Mouse (Mus musculus) kidney, embryonic 16.5 days (tissue): Measurements from ENCODE around the gene Ankrd11. TPM values are rescaled to one million over a fixed set of nuclear protein-coding genes. Genes with fewer than 3 reads are reported as not detected.

Experiments used
- ATAC-seq: fragments of 200-750 bp; cut with Nextera tagmentation; 2 replicates; pipeline ENCODE4 v1.8.0; 2017; ENCODE audit warnings: moderate TSS enrichment; ENCODE audit not compliant: low FRiP score, low TSS enrichment
- H3K27ac ChIP-seq: fragments of 300-500 bp; sonication (generic); 2 replicates; pipeline ENCODE4 v1.5.1; 2014; ENCODE audit warnings: low read length
- H3K27me3 ChIP-seq: fragments of 300-500 bp; sonication (generic); 2 replicates; pipeline ENCODE4 v1.6.1; 2014; ENCODE audit warnings: low read length, control low read depth, mixed read lengths; ENCODE audit not compliant: insufficient read depth
- H3K36me3 ChIP-seq: fragments of 300-500 bp; sonication (generic); 2 replicates; pipeline ENCODE4 v1.6.1; 2014; ENCODE audit warnings: low read length, control low read depth, mixed read lengths; ENCODE audit not compliant: insufficient read depth
- H3K4me1 ChIP-seq: fragments of 300-500 bp; sonication (generic); 2 replicates; pipeline ENCODE4 v1.6.1; 2014; ENCODE audit warnings: low read length, control low read depth, mixed read lengths; ENCODE audit not compliant: insufficient read depth
- H3K4me2 ChIP-seq: fragments of 300-500 bp; sonication (generic); replicated peaks from 2 replicates; pipeline ENCODE4 v1.6.1; 2014; ENCODE audit warnings: low read depth, low read length
- H3K4me3 ChIP-seq: fragments of 300-500 bp; sonication (generic); 2 replicates; pipeline ENCODE4 v1.5.1; 2014; ENCODE audit warnings: mild to moderate bottlenecking, low read length
- H3K9ac ChIP-seq: fragments of 300-500 bp; sonication (generic); replicated peaks from 2 replicates; pipeline ENCODE4 v1.6.1; 2014; ENCODE audit warnings: low read length
- H3K9me3 ChIP-seq: fragments of 300-500 bp; sonication (generic); 2 replicates; pipeline ENCODE4 v1.6.1; 2016; ENCODE audit warnings: low read length, control low read depth
- WGBS: fragments of 180-500 bp; shearing (Covaris S2); extraction: QIAGEN DNeasy Blood & Tissue Kit; methylation state at CpG from one replicate; pipeline ENCODE4 v1.1.7; 2014; 5-methylcytosine and 5-hydroxymethylcytosine counted together
- polyA plus RNA-seq: library from polyadenylated mRNA; unstranded; fragments of >200 nt; fragmentation: Nextera tagmentation; extraction: Ambion mirVana; gene quantifications from 2 replicates; pipeline ENCODE4 v1.2.1, GENCODE M21; 2015

Gene Ankrd11
- polyA plus RNA-seq, 1 experiment from 2014 or later = 25.6 TPM

DNA sequence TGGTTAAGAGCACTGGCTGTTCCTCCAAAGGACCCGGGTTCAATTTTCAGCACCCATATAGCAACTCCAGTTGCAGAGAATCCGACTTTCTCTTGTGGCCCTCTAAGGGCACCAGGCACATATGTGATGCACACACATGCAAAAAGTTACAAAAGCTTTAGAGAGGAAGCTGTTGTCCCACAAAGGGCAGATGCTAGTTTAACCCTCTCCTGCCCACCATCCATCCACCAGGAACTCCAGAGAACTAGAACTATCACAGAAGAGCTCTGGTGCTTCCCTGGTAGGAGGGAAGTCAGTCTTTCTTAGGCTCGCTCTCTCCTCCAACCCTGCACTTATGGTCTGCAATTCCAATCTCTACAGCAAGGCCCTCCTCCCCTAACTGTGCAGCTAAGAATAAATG, 49.0 kb downstream of the Ankrd11 start:
- no peaks in the 10 kb centered on the region for H3K36me3 ChIP-seq
- 80% methylated on average over 3 of the region's 3 CpGs for WGBS
- no peaks in the 10 kb centered on the region for H3K27me3 ChIP-seq
- H3K9ac ChIP-seq = no peak overlapping the region
- ATAC-seq = no peak
- no peak overlapping the region for H3K4me3 ChIP-seq
- H3K4me1 ChIP-seq = peaks cover 30% of the 10 kb centered on the region
- no peaks in the 10 kb centered on the region for H3K9me3 ChIP-seq
- H3K4me2 ChIP-seq = no peak overlapping the region
- H3K27ac ChIP-seq = no peak overlapping the region

DNA sequence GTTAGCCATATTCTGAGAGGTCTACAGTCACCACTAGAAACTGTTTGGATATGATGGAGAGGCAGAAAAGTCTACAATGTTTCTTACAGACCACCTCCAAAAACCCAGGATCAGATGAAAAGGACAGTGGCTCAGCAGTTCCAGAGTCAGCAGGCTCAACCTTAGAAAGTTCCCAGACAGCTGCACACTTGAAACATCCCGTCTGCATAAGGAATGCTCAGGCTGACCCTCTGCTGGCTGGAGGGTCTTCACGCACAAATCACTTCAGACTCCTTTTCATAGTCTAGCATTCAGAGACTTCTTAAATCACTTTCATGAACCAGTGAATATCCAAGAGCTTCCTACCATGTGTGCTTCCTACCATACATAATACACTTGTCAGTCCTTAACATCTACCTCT, 49.8 kb downstream of the Ankrd11 start:
- no peaks in the 10 kb centered on the region for H3K9me3 ChIP-seq
- peaks cover 37% of the 10 kb centered on the region for H3K4me1 ChIP-seq
- 26% methylated on average over 2 of the region's 2 CpGs for WGBS
- H3K4me3 ChIP-seq = no peak overlapping the region
- no peak overlapping the region for H3K4me2 ChIP-seq
- no peaks in the 10 kb centered on the region for H3K27me3 ChIP-seq
- no peak overlapping the region for H3K27ac ChIP-seq
- no peak overlapping the region for H3K9ac ChIP-seq
- no peaks in the 10 kb centered on the region for H3K36me3 ChIP-seq
- ATAC-seq = no peak

GRCm38 (mm10) chr8:122991368-122991767, 50.7 kb downstream of the Ankrd11 start:
- peaks cover 45% of the 10 kb centered on the region for H3K4me1 ChIP-seq
- WGBS = 60% methylated on average over 5 of the region's 5 CpGs

GRCm38 (mm10) chr8:122989976-122990375, 52.1 kb downstream of the Ankrd11 start:
- H3K4me1 ChIP-seq = peaks cover 48% of the 10 kb centered on the region
- no peak for ATAC-seq
- no peaks in the 10 kb centered on the region for H3K9me3 ChIP-seq
- WGBS = 81% methylated on average over 2 of the region's 2 CpGs
- no peak overlapping the region for H3K9ac ChIP-seq
- no peak overlapping the region for H3K4me2 ChIP-seq
- no peak overlapping the region for H3K4me3 ChIP-seq
- no peaks in the 10 kb centered on the region for H3K36me3 ChIP-seq
- no peaks in the 10 kb centered on the region for H3K27me3 ChIP-seq
- no peak overlapping the region for H3K27ac ChIP-seq

More at GRCm38 (mm10) chr8:122991368-122991767, 50.7 kb downstream of the Ankrd11 start:
- H3K36me3 ChIP-seq = no peaks in the 10 kb centered on the region
- ATAC-seq = peak; percentile 35; the same call in 1 of the 2 replicates
- no peak overlapping the region for H3K4me3 ChIP-seq
- no peak overlapping the region for H3K4me2 ChIP-seq
- H3K27ac ChIP-seq = no peak overlapping the region
- H3K9ac ChIP-seq = no peak overlapping the region
- H3K27me3 ChIP-seq = no peaks in the 10 kb centered on the region
- H3K9me3 ChIP-seq = no peaks in the 10 kb centered on the region

DNA sequence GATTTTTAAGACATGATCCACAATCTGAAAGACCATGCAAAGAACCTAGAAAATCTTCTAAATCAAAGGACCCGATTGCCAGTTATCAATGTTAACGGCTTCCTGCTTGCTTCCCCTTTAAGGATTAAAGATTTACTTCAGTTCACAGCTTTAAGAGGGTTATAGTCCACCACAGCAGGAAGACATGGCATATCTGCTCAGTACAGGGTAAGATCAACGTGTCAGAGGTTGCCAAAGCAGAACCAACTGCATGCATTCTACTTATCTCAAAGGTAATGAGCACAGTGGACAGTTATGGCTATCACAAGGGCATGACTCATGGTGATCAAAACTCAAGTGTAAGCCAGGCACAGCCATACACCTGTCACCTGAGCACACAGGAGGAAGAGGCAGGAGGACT, 53.1 kb downstream of the Ankrd11 start:
- H3K9ac ChIP-seq = no peak overlapping the region
- no peaks in the 10 kb centered on the region for H3K27me3 ChIP-seq
- peak; percentile 24; the same call in 1 of the 2 replicates for ATAC-seq
- peaks cover 48% of the 10 kb centered on the region for H3K4me1 ChIP-seq
- no peak overlapping the region for H3K4me2 ChIP-seq
- H3K27ac ChIP-seq = no peak overlapping the region
- 74% methylated on average over 3 of the region's 3 CpGs for WGBS
- H3K9me3 ChIP-seq = no peaks in the 10 kb centered on the region
- H3K4me3 ChIP-seq = no peak overlapping the region
- H3K36me3 ChIP-seq = no peaks in the 10 kb centered on the region

DNA sequence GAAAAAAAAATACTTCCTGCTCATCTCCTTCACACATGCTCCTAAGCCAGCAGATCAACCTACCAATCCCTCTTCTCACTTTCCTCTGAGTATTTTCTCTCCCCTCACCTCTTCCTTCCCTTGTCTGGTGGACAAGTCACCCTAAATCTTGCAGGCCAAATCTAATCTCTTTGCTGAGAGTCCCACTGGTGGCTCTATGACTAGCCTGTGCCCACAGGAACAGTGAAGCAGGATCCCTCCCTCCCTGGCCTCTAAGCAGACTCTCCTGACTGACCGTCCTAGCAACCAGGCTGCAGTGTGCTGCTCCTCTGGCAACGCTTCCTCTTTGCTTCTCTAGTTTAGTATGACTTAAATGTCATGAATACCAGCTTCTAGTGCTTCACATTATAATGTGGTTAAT, 54.8 kb downstream of the Ankrd11 start:
- Histone ChIP-seq H3K4me2 (no peak overlapping the region), H3K27me3 (no peaks in the 10 kb centered on the region), H3K4me1 (peaks cover 42% of the 10 kb centered on the region), H3K9ac (no peak overlapping the region), H3K36me3 (no peaks in the 10 kb centered on the region), H3K4me3 (no peak overlapping the region), H3K9me3 (no peaks in the 10 kb centered on the region), H3K27ac (no peak overlapping the region)
- 42% methylated on average over 2 of the region's 2 CpGs for whole genome bisulfite sequencing
- no peak for ATAC-seq

- H3K27ac ChIP-seq = no peak overlapping the region
- WGBS = 69% methylated on average over 8 of the region's 8 CpGs
- H3K27me3 ChIP-seq = no peaks in the 10 kb centered on the region
- no peak overlapping the region for H3K4me3 ChIP-seq
- H3K9ac ChIP-seq = no peak overlapping the region
- no peaks in the 10 kb centered on the region for H3K9me3 ChIP-seq
- no peak for ATAC-seq
- no peaks in the 10 kb centered on the region for H3K36me3 ChIP-seq
- H3K4me1 ChIP-seq = peaks cover 41% of the 10 kb centered on the region
- H3K4me2 ChIP-seq = no peak overlapping the region
These were observed 55.4 kb downstream of the Ankrd11 start for GRCm38 (mm10) chr8:122986501-122987184.

- Histone ChIP-seq H3K27ac (no peak overlapping the region), H3K36me3 (no peaks in the 10 kb centered on the region), H3K9me3 (no peaks in the 10 kb centered on the region), H3K4me1 (peaks cover 44% of the 10 kb centered on the region), H3K4me3 (no peak overlapping the region), H3K9ac (no peak overlapping the region), H3K27me3 (no peaks in the 10 kb centered on the region), H3K4me2 (no peak overlapping the region)
- 89% methylated on average over 3 of the region's 3 CpGs for WGBS
- no peak for ATAC-seq
These were observed 57.9 kb downstream of the Ankrd11 start for GRCm38 (mm10) chr8:122984175-122984574.

- no peak for ATAC-seq
- Histone ChIP-seq H3K9me3 (no peaks in the 10 kb centered on the region), H3K4me1 (peaks cover 43% of the 10 kb centered on the region), H3K4me3 (no peak overlapping the region), H3K27me3 (no peaks in the 10 kb centered on the region), H3K4me2 (no peak overlapping the region), H3K36me3 (no peaks in the 10 kb centered on the region), H3K27ac (no peak overlapping the region), H3K9ac (no peak overlapping the region)
- 74% methylated on average over 19 of the region's 19 CpGs for WGBS
These were observed 58.7 kb downstream of the Ankrd11 start for GRCm38 (mm10) chr8:122983178-122983942.

GRCm38 (mm10) chr8:122981646-122982045, 60.4 kb downstream of the Ankrd11 start:
- Histone ChIP-seq H3K4me2 (no peak overlapping the region), H3K36me3 (no peaks in the 10 kb centered on the region), H3K4me1 (peaks cover 27% of the 10 kb centered on the region; the same call in 1 of the 2 replicates), H3K4me3 (no peak overlapping the region), H3K9ac (no peak overlapping the region), H3K27me3 (no peaks in the 10 kb centered on the region), H3K9me3 (no peaks in the 10 kb centered on the region), H3K27ac (no peak overlapping the region)
- 81% methylated on average over 5 of the region's 5 CpGs for WGBS
- no peak for ATAC-seq
